9 mouse cellular contexts compared by ENCODE assay signal in genomic region chr5:36557584-36558308, GRCm38 (mm10). TPM values are rescaled to one million over a fixed set of nuclear protein-coding genes. Genes with fewer than 3 reads are reported as not detected.
DNase-seq lines count a peak whose midpoint lies in the region; ATAC-seq and TF ChIP-seq lines count a peak whose summit lies in the region.
"Had no signal": no experiment of that assay in that cellular context is flagged by ENCODE, and none has a peak within 500 bp of the region (broad histone marks: within the 10 kb centered on the region; RNA-seq: fewer than 3 reads in every experiment).

No protein-coding gene starts in this region.

- H3K9ac ChIP-seq in liver, embryonic 16.5 days (ENCODE audit: low read depth, low read length) = no peak overlapping the region; the same call in 1 of the 2 replicates
- H3K9ac ChIP-seq in midbrain, embryonic 15.5 days = no peak overlapping the region
- H3K9ac ChIP-seq: forebrain, embryonic 12.5 days had no signal

- H3K4me2 ChIP-seq in liver, embryonic 16.5 days (ENCODE audit: low read depth, low read length) = no peak overlapping the region
- H3K4me2 ChIP-seq in midbrain, embryonic 15.5 days = no peak overlapping the region
- H3K4me2 ChIP-seq: forebrain, embryonic 12.5 days had no signal

- no peak for TF ChIP-seq POLR2A in kidney, adult 2 months (IDR thresholded peaks at IDR 0.05; ENCODE audit: low read depth, low read length)

- intact Hi-C loops in left cerebral cortex, postnatal 10 days (cut with DNase I) = no loop called here

- peak overlapping the region; percentile 80 for H3K4me3 ChIP-seq in megakaryocyte, embryonic 14.5 days (replicated peaks)
- H3K4me3 ChIP-seq in kidney, adult 2 months (ENCODE audit: insufficient read depth, low read depth, low read length) = no peak overlapping the region
- no peak overlapping the region for H3K4me3 ChIP-seq in liver, embryonic 16.5 days (ENCODE audit: low read depth, low read length)
- H3K4me3 ChIP-seq in midbrain, embryonic 15.5 days = no peak overlapping the region
- H3K4me3 ChIP-seq: forebrain, embryonic 12.5 days had no signal

- peak overlapping the region; percentile 86 for H3K27ac ChIP-seq in kidney, adult 2 months (ENCODE audit: insufficient read depth, low read depth, low read length)
- peak overlapping the region; percentile 62 for H3K27ac ChIP-seq in liver, embryonic 16.5 days (ENCODE audit: low read length)
- no peak overlapping the region for H3K27ac ChIP-seq in midbrain, embryonic 15.5 days
- H3K27ac ChIP-seq: forebrain, embryonic 12.5 days had no signal

- peak; percentile 92 for DNase-seq in kidney, adult 2 months
- DNase-seq in left cerebral cortex, postnatal 10 days (ENCODE audit: extremely low spot score in 1 of 2, low spot score in 2 of 2) = no peak
- DNase-seq in cerebellum, adult 11-12 months = no peak

- TF ChIP-seq CTCF in kidney, adult 2 months (conservative IDR thresholded peaks at IDR 0.05; ENCODE audit: insufficient read depth, insufficient read length, low read depth, low read length) = no peak

- WGBS in kidney, adult 2 months = 27% methylated on average over 7 of the region's 7 CpGs
- whole genome bisulfite sequencing in liver, embryonic 16.5 days (ENCODE audit: insufficient replicate concordance) = 48% methylated on average over 7 of the region's 7 CpGs
- 44% methylated on average over 7 of the region's 7 CpGs for WGBS in midbrain, embryonic 15.5 days

- H3K4me1 ChIP-seq in megakaryocyte, embryonic 14.5 days = peaks cover 76% of the 10 kb centered on the region
- H3K4me1 ChIP-seq in kidney, adult 2 months (ENCODE audit: control insufficient read depth, insufficient read depth, low read length) = peaks cover 58% of the 10 kb centered on the region
- peaks cover 19% of the 10 kb centered on the region for H3K4me1 ChIP-seq in liver, embryonic 16.5 days (ENCODE audit: control insufficient read depth, low read depth, low read length)
- 0 out of 2 replicates have a peak, but pooled peaks cover 9% of the 10 kb centered on the region for H3K4me1 ChIP-seq in midbrain, embryonic 15.5 days

- ATAC-seq in megakaryocyte, adult 5-6 weeks (ENCODE audit: poor library complexity, severe bottlenecking) = no peak
- peak; percentile 75 for ATAC-seq in liver, embryonic 16.5 days (ENCODE audit: low read depth)
- ATAC-seq in erythroid progenitor cell, adult 5-6 weeks (replicated peaks; ENCODE audit: low FRiP score, poor library complexity, severe bottlenecking) = no peak
- no peak for ATAC-seq in midbrain, embryonic 15.5 days (replicated peaks)

- H3K9me3 ChIP-seq in megakaryocyte, embryonic 14.5 days = no peaks in the 10 kb centered on the region
- H3K9me3 ChIP-seq in liver, embryonic 16.5 days (replicated peaks; ENCODE audit: control insufficient read depth, low read length) = no peaks in the 10 kb centered on the region
- H3K9me3 ChIP-seq in midbrain, embryonic 15.5 days = no peaks in the 10 kb centered on the region
- H3K9me3 ChIP-seq: forebrain, embryonic 12.5 days had no signal

- peaks cover 38% of the 10 kb centered on the region for H3K36me3 ChIP-seq in megakaryocyte, embryonic 14.5 days (replicated peaks; ENCODE audit: low read length)
- H3K36me3 ChIP-seq in kidney, adult 2 months (ENCODE audit: control insufficient read depth, insufficient read depth, low read length) = no peaks in the 10 kb centered on the region
- no peaks in the 10 kb centered on the region for H3K36me3 ChIP-seq in liver, embryonic 16.5 days (ENCODE audit: control insufficient read depth, insufficient read depth)
- no peaks in the 10 kb centered on the region for H3K36me3 ChIP-seq in midbrain, embryonic 15.5 days (replicated peaks)
- H3K36me3 ChIP-seq: forebrain, embryonic 12.5 days had no signal

- H3K27me3 ChIP-seq in megakaryocyte, embryonic 14.5 days (replicated peaks) = no peaks in the 10 kb centered on the region
- no peaks in the 10 kb centered on the region for H3K27me3 ChIP-seq in kidney, adult 2 months (replicated peaks; ENCODE audit: control insufficient read depth, insufficient read depth, low read length)
- H3K27me3 ChIP-seq in liver, embryonic 16.5 days (ENCODE audit: control insufficient read depth, insufficient read depth, low read depth, low read length) = no peaks in the 10 kb centered on the region
- no peaks in the 10 kb centered on the region for H3K27me3 ChIP-seq in midbrain, embryonic 15.5 days (replicated peaks)
- H3K27me3 ChIP-seq: forebrain, embryonic 12.5 days had no signal

RNA-seq across cellular contexts. Expression of gene Tbc1d14, which starts 35.3 kb away (rescaled TPM):
- polyA plus RNA-seq in megakaryocyte, embryonic 14.5 days (2012; ENCODE audit: insufficient read depth, low replicate concordance) = 7.1 and 8.7 TPM in 2 replicates
- total RNA-seq in megakaryocyte, adult 5-6 weeks (2015) = 22.3 and 25.5 TPM in 2 replicates
- total RNA-seq in megakaryocyte, adult 5-6 weeks (2017) = 11.2 and 16.2 TPM in 2 replicates
- polyA plus RNA-seq in kidney, adult 2 months (2012; rRNA removed) = 45.2 and 50.0 TPM in 2 replicates
- polyA plus RNA-seq in liver, embryonic 16.5 days (2015; fragmentation: Nextera tagmentation; extraction: Ambion mirVana) = 8.1 and 9.3 TPM in 2 replicates
- 13.0 and 16.9 TPM in 2 replicates for total RNA-seq in erythroid progenitor cell, adult 5-6 weeks (2015; ENCODE audit: low replicate concordance)
- 17.2 and 21.9 TPM in 2 replicates for total RNA-seq in erythroid progenitor cell, adult 5-6 weeks (2017; ENCODE audit: low replicate concordance)
- total RNA-seq in left cerebral cortex, postnatal 10 days (2021) = 10 to 100 TPM; 89.7 to 95.6 TPM
- 70.4 and 75.0 TPM in 2 replicates for polyA plus RNA-seq in midbrain, embryonic 15.5 days (2015; fragmentation: Nextera tagmentation; extraction: Ambion mirVana)
